Mouse (Mus musculus) kidney, embryonic 16.5 days (tissue): Measurements from ENCODE around the gene Desi2. TPM values are rescaled to one million over a fixed set of nuclear protein-coding genes. Genes with fewer than 3 reads are reported as not detected.
"Not testable (repeated sequence)": the region's sequence is repeated elsewhere in the genome, so short reads cannot be mapped to it uniquely, and the experiment has no call there.

Experiments used
- ATAC-seq: fragments of 200-750 bp; cut with Nextera tagmentation; 2 replicates; pipeline ENCODE4 v1.8.0; 2017; ENCODE audit warnings: moderate TSS enrichment; ENCODE audit not compliant: low FRiP score, low TSS enrichment
- H3K27ac ChIP-seq: fragments of 300-500 bp; sonication (generic); 2 replicates; pipeline ENCODE4 v1.5.1; 2014; ENCODE audit warnings: low read length
- H3K27me3 ChIP-seq: fragments of 300-500 bp; sonication (generic); 2 replicates; pipeline ENCODE4 v1.6.1; 2014; ENCODE audit warnings: low read length, control low read depth, mixed read lengths; ENCODE audit not compliant: insufficient read depth
- H3K36me3 ChIP-seq: fragments of 300-500 bp; sonication (generic); 2 replicates; pipeline ENCODE4 v1.6.1; 2014; ENCODE audit warnings: low read length, control low read depth, mixed read lengths; ENCODE audit not compliant: insufficient read depth
- H3K4me1 ChIP-seq: fragments of 300-500 bp; sonication (generic); 2 replicates; pipeline ENCODE4 v1.6.1; 2014; ENCODE audit warnings: low read length, control low read depth, mixed read lengths; ENCODE audit not compliant: insufficient read depth
- H3K4me2 ChIP-seq: fragments of 300-500 bp; sonication (generic); replicated peaks from 2 replicates; pipeline ENCODE4 v1.6.1; 2014; ENCODE audit warnings: low read depth, low read length
- H3K4me3 ChIP-seq: fragments of 300-500 bp; sonication (generic); 2 replicates; pipeline ENCODE4 v1.5.1; 2014; ENCODE audit warnings: mild to moderate bottlenecking, low read length
- H3K9ac ChIP-seq: fragments of 300-500 bp; sonication (generic); replicated peaks from 2 replicates; pipeline ENCODE4 v1.6.1; 2014; ENCODE audit warnings: low read length
- H3K9me3 ChIP-seq: fragments of 300-500 bp; sonication (generic); 2 replicates; pipeline ENCODE4 v1.6.1; 2016; ENCODE audit warnings: low read length, control low read depth
- WGBS: fragments of 180-500 bp; shearing (Covaris S2); extraction: QIAGEN DNeasy Blood & Tissue Kit; methylation state at CpG from one replicate; pipeline ENCODE4 v1.1.7; 2014; 5-methylcytosine and 5-hydroxymethylcytosine counted together
- polyA plus RNA-seq: library from polyadenylated mRNA; unstranded; fragments of >200 nt; fragmentation: Nextera tagmentation; extraction: Ambion mirVana; gene quantifications from 2 replicates; pipeline ENCODE4 v1.2.1, GENCODE M21; 2015

The Desi2 gene
- polyA plus RNA-seq, 1 experiment from 2014 or later: 18.5 TPM

DNA sequence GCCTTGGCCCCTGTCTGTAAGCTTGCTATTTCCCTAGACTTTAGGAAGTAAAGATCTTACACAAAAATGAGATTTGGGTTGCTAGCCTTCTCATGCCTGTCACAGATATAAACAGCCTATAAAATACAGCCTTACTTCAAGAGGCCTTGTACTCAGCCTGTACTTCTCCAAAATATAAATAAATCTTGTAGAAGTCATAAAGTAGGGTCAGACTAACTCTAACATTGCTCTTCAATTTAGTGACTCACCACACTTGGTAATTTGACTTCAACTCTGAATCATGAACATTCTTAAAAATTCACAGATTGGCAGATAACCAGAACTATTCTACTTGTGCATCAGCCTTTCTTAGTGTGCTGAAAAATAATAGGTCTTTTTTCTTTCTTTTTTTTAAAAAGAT is 29.9 kb downstream of the Desi2 start:
- no peak for ATAC-seq
- no peaks in the 10 kb centered on the region for H3K36me3 ChIP-seq

GRCm38 (mm10) chr1:178218305-178218704 is 31.1 kb downstream of the Desi2 start:
- no peak overlapping the region for H3K9ac ChIP-seq
- no peaks in the 10 kb centered on the region for H3K36me3 ChIP-seq
- no peak overlapping the region for H3K27ac ChIP-seq

More for the DNA sequence above, 29.9 kb downstream of the Desi2 start:
- H3K9ac ChIP-seq: no peak overlapping the region
- no peaks in the 10 kb centered on the region for H3K9me3 ChIP-seq
- no peaks in the 10 kb centered on the region for H3K4me1 ChIP-seq
- H3K4me3 ChIP-seq: no peak overlapping the region
- H3K4me2 ChIP-seq: no peak overlapping the region
- no peaks in the 10 kb centered on the region for H3K27me3 ChIP-seq
- H3K27ac ChIP-seq: no peak overlapping the region

DNA sequence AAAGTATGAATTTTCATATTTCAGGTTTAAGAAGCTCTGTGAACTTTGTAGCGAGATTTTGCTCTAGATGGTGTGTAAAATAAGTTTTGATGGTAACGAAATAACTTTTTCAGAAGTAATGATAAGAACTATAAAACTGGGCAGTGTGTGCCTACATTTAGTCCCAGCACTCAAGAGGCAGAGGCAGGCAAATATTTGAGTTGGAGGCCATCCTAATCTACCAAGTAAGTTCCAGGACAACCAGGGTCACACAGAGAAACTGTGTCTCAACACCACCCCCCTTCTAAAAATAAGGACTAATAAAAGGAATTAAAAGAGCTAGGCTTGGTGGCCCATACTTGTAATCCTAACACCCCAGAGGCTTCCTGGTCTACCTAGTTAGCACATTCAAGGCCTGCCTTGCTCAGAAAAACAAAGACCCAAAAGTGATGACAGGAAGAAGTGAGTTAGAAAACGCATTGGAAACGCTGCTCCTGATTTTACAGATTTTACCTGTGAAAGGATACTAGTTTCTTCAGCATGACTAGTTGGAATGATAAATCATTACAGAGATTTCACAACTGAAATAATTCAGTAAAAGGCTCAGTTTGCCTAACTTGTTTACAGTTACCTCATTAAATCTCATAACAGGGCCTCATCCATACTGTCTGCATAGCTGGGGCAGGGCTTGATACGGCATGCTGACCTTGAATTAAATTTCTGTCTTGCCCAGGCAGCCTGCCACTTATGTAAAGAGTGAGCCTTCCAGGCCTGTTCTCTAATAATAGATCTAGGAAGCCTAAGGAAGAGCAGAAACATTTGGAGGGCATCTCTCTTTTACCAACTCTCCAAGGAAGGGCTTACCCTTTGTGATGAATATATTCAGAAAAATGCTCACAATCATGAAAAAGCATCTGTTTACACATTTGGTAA is 32.2 kb downstream of the Desi2 start:
- 86% methylated on average over 5 of the region's 5 CpGs for WGBS
- H3K27ac ChIP-seq: no peak overlapping the region
- no peak for ATAC-seq
- no peaks in the 10 kb centered on the region for H3K27me3 ChIP-seq
- H3K36me3 ChIP-seq: peaks cover 6% of the 10 kb centered on the region; the same call in 1 of the 2 replicates
- H3K4me3 ChIP-seq: no peak overlapping the region
- H3K4me2 ChIP-seq: no peak overlapping the region
- peaks cover 9% of the 10 kb centered on the region for H3K9me3 ChIP-seq
- no peaks in the 10 kb centered on the region for H3K4me1 ChIP-seq
- no peak overlapping the region for H3K9ac ChIP-seq

More at GRCm38 (mm10) chr1:178218305-178218704, 31.1 kb downstream of the Desi2 start:
- ATAC-seq: no peak
- H3K9me3 ChIP-seq: no peaks in the 10 kb centered on the region
- no peaks in the 10 kb centered on the region for H3K4me1 ChIP-seq
- H3K27me3 ChIP-seq: no peaks in the 10 kb centered on the region
- no peak overlapping the region for H3K4me2 ChIP-seq
- H3K4me3 ChIP-seq: no peak overlapping the region

DNA sequence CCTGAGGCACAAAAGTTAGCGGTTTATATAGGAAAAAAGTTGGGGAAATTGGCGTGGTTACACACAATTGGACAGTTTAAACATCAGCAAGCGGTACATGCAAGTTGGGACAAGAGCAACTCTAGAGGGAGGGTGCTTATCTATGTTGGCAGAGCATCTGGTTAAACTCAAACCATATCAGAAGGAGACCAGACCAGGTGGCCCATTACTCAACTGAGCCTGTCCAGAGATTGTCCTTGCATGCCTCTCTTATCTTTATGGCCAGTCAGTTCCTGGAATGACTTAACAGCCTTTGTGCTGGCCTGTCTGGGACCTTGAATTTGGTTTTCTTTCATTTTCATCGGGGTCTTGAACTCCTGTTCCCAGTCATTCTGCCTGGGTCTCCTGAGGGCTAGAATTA is 41.7 kb downstream of the Desi2 start:
- H3K27ac ChIP-seq, H3K4me1 ChIP-seq, H3K9ac ChIP-seq, H3K4me2 ChIP-seq, H3K27me3 ChIP-seq, ATAC-seq, H3K4me3 ChIP-seq: not testable (repeated sequence)
- 97% methylated on average over 4 of the region's 4 CpGs for WGBS
- peaks cover 44% of the 10 kb centered on the region for H3K9me3 ChIP-seq
- peaks cover 48% of the 10 kb centered on the region for H3K36me3 ChIP-seq

- 90% methylated on average over 3 of the region's 3 CpGs for WGBS
- no peak overlapping the region for H3K4me3 ChIP-seq
- no peak for ATAC-seq
Measured at GRCm38 (mm10) chr1:178234109-178234508, 46.9 kb downstream of the Desi2 start.

DNA sequence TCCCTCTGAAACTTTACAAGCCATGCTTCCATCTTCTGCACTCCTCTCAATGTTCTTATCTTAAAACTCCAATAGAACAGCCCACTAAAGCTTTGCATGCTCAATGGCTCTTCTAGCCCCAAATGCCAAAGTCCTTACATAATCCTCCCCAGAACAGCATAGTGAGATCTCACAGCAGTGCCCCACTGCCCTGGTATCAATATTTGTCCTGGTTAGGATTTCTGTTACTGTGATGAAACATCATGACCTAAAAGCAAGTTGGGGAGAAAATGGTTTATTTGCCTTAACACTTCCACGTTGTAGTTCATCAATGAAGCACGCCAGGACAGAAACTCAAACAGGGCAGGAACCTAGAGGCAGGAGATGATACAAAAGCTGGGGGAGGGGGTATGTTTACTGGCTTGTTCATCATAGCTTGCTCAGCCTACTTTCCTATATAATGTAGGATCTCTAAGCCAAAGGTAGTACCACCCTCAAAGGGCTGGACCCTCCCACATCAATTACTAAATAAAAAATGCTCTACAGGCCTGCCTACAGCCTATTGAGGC is 48.8 kb downstream of the Desi2 start:
- no peak overlapping the region for H3K9ac ChIP-seq
- H3K36me3 ChIP-seq: 0 out of 2 replicates have a peak, but pooled peaks cover 4% of the 10 kb centered on the region
- ATAC-seq: no peak
- no peak overlapping the region for H3K4me2 ChIP-seq
- H3K4me1 ChIP-seq: no peaks in the 10 kb centered on the region
- WGBS: 81% methylated on average over 2 of the region's 2 CpGs
- no peaks in the 10 kb centered on the region for H3K9me3 ChIP-seq
- H3K27ac ChIP-seq: no peak overlapping the region
- H3K4me3 ChIP-seq: no peak overlapping the region
- no peaks in the 10 kb centered on the region for H3K27me3 ChIP-seq

More at GRCm38 (mm10) chr1:178234109-178234508, 46.9 kb downstream of the Desi2 start:
- no peaks in the 10 kb centered on the region for H3K27me3 ChIP-seq
- H3K27ac ChIP-seq: no peak overlapping the region
- peaks cover 4% of the 10 kb centered on the region; the same call in 1 of the 2 replicates for H3K36me3 ChIP-seq
- no peaks in the 10 kb centered on the region for H3K4me1 ChIP-seq
- no peak overlapping the region for H3K4me2 ChIP-seq
- H3K9me3 ChIP-seq: peaks cover under 1% of the 10 kb centered on the region
- H3K9ac ChIP-seq: no peak overlapping the region

DNA sequence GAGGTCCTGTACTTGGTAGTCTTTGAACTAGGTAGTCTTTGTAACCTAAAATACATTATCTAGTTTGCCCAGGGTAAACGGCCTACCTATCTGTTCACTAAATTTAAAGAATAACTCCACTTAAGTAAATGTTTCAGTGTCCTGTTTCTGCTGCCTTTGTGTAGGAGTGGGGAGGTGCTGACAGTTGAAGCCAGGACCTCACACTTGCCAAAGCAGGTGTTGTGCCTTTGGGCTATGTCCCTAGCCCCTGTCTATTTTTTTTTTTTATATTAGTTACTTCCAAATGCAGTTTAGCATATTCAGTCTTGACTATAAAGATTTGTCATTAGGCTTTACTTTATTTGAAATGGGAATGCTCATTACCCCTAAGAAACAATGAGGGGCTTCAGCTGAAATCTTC is 51.5 kb downstream of the Desi2 start:
- Histone ChIP-seq H3K9me3 (no peaks in the 10 kb centered on the region), H3K27me3 (no peaks in the 10 kb centered on the region), H3K9ac (no peak overlapping the region), H3K36me3 (0 out of 2 replicates have a peak, but pooled peaks cover 4% of the 10 kb centered on the region), H3K4me1 (no peaks in the 10 kb centered on the region), H3K27ac (no peak overlapping the region), H3K4me3 (no peak overlapping the region), H3K4me2 (no peak overlapping the region)
- no peak for ATAC-seq
- WGBS: 74% methylated on average over 1 of the region's 1 CpGs

GRCm38 (mm10) chr1:178241884-178242508 is 54.8 kb downstream of the Desi2 start:
- H3K4me2 ChIP-seq: no peak overlapping the region
- H3K4me3 ChIP-seq: no peak overlapping the region
- no peak overlapping the region for H3K27ac ChIP-seq
- no peak overlapping the region for H3K9ac ChIP-seq
- H3K27me3 ChIP-seq: no peaks in the 10 kb centered on the region
- H3K4me1 ChIP-seq: no peaks in the 10 kb centered on the region
- ATAC-seq: no peak
- H3K9me3 ChIP-seq: no peaks in the 10 kb centered on the region
- WGBS: 100% methylated on average over 1 of the region's 1 CpGs
- peaks cover 22% of the 10 kb centered on the region for H3K36me3 ChIP-seq

GRCm38 (mm10) chr1:178248107-178248820 is 61.0 kb downstream of the Desi2 start:
- Histone ChIP-seq H3K9me3 (no peaks in the 10 kb centered on the region), H3K36me3 (peaks cover 36% of the 10 kb centered on the region), H3K27me3 (no peaks in the 10 kb centered on the region), H3K4me3 (no peak overlapping the region), H3K9ac (no peak overlapping the region), H3K4me1 (no peaks in the 10 kb centered on the region), H3K27ac (no peak overlapping the region), H3K4me2 (no peak overlapping the region)
- 97% methylated on average over 1 of the region's 1 CpGs for WGBS
- ATAC-seq: no peak
